Mouse (Mus musculus): ENCODE results near the gene Mapre1.

GRCm38 (mm10) chr2:153713227-153713626 is 27.8 kb upstream of the Mapre1 start:
- TF ChIP-seq POLR2A (IDR thresholded peaks at IDR 0.05; ENCODE audit: borderline replicate concordance, control insufficient read depth, low read depth, low read length) (no peak), CTCF (IDR thresholded peaks at IDR 0.05; ENCODE audit: control insufficient read depth, insufficient read depth, low read length) (no peak)
